26 mouse cellular contexts compared by ENCODE assay signal in the genomic region with DNA sequence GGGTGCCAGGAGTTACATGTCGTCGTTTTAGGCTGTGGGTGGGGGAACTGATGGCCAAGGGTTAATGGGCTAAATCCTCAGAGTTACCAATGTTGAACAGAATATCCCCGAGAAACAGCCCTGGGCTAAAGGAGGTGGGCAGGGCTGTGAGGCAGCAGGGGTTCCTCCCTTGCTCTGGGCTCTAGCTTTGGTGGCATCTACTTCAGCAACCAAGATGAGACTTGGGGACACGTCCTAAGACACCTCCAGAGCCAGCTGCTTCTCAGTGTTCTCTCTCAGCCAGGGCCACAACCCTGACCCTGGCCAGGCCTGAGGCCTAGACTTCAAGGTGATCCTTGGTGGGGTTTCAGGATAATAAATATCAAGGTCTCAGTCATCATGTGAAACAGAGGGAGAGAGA. TPM values are rescaled to one million over a fixed set of nuclear protein-coding genes. Genes with fewer than 3 reads are reported as not detected.
DNase-seq lines count a peak whose midpoint lies in the region; ATAC-seq and TF ChIP-seq lines count a peak whose summit lies in the region.
"Had no signal": no experiment of that assay in that cellular context is flagged by ENCODE, and none has a peak within 500 bp of the region (broad histone marks: within the 10 kb centered on the region; RNA-seq: fewer than 3 reads in every experiment).

No protein-coding gene starts in this region.

- peak overlapping the region; percentile 79 for H3K27ac ChIP-seq in layer of hippocampus, adult 2 months
- 0 out of 2 replicates have a peak overlapping the region, but pooled peaks have one; percentile 70 for H3K27ac ChIP-seq in embryonic facial prominence, embryonic 10.5 days (replicated peaks)
- H3K27ac ChIP-seq in limb, embryonic 15.5 days = peak overlapping the region; percentile 90; the same call in 1 of the 2 replicates
- H3K27ac ChIP-seq: hindbrain, embryonic 14.5 days; hindbrain, postnatal 0 days had no signal

- H3K9me3 ChIP-seq in embryonic facial prominence, embryonic 10.5 days = no peaks in the 10 kb centered on the region
- H3K9me3 ChIP-seq in limb, embryonic 15.5 days = no peaks in the 10 kb centered on the region
- H3K9me3 ChIP-seq: heart, embryonic 13.5 days had no signal

- H3K27me3 ChIP-seq in embryonic facial prominence, embryonic 10.5 days (replicated peaks; ENCODE audit: low read depth, poor library complexity, severe bottlenecking) = no peaks in the 10 kb centered on the region
- no peaks in the 10 kb centered on the region for H3K27me3 ChIP-seq in limb, embryonic 15.5 days
- H3K27me3 ChIP-seq: heart, embryonic 13.5 days had no signal

- ATAC-seq in limb, embryonic 15.5 days (ENCODE audit: insufficient number of reproducible peaks, low FRiP score, low TSS enrichment, low read depth) = no peak
- ATAC-seq: activated CD4-positive, CD25-positive, alpha-beta regulatory T cell, adult 4 months; forebrain, embryonic 14.5 days; forebrain, postnatal 0 days; hindbrain, postnatal 0 days; inflammation-experienced regulatory T-cells, adult 6 months had no signal

- intact Hi-C loops in gastrocnemius, postnatal 36 days (cut with DNase I) = no loop called here

- no peaks in the 10 kb centered on the region for H3K36me3 ChIP-seq in embryonic facial prominence, embryonic 10.5 days (replicated peaks)
- no peaks in the 10 kb centered on the region for H3K36me3 ChIP-seq in limb, embryonic 15.5 days
- H3K36me3 ChIP-seq: heart, embryonic 13.5 days had no signal

- no peak overlapping the region for H3K9ac ChIP-seq in limb, embryonic 15.5 days
- H3K9ac ChIP-seq: forebrain, postnatal 0 days; heart, embryonic 13.5 days; hindbrain, embryonic 14.5 days had no signal

- DNase-seq in adrenal gland, adult 2 months = peak; percentile 39
- no peak for DNase-seq in adrenal gland, adult 18-20 months (ENCODE audit: low spot score in 2 of 2)
- no peak for DNase-seq in layer of hippocampus, adult 2 months (ENCODE audit: low spot score in 2 of 2)
- no peak for DNase-seq in layer of hippocampus, adult 9-10 months (ENCODE audit: low spot score)
- no peak for DNase-seq in embryonic facial prominence, embryonic 10.5 days (ENCODE audit: low spot score)
- DNase-seq in gastrocnemius, postnatal 36 days = no peak
- no peak for DNase-seq in right cerebral cortex, postnatal 10 days (ENCODE audit: low spot score in 2 of 2)
- DNase-seq: adrenal gland, postnatal 14 days; cerebellum, adult 11 months; cerebellum, adult 2 months; cerebellum, adult 9-11 months; cerebellum, postnatal 25 days; forebrain, postnatal 0 days; heart, adult 11 months; heart, postnatal 14 days; heart, postnatal 4 days had no signal

- H3K4me2 ChIP-seq in limb, embryonic 15.5 days = no peak overlapping the region
- H3K4me2 ChIP-seq: heart, embryonic 13.5 days; hindbrain, embryonic 14.5 days had no signal

- no peak overlapping the region for H3K4me3 ChIP-seq in layer of hippocampus, adult 2 months
- H3K4me3 ChIP-seq in embryonic facial prominence, embryonic 10.5 days = no peak overlapping the region
- no peak overlapping the region for H3K4me3 ChIP-seq in limb, embryonic 15.5 days
- H3K4me3 ChIP-seq: heart, embryonic 13.5 days had no signal

- peaks cover 44% of the 10 kb centered on the region for H3K4me1 ChIP-seq in embryonic facial prominence, embryonic 10.5 days
- peaks cover 48% of the 10 kb centered on the region for H3K4me1 ChIP-seq in limb, embryonic 15.5 days

- no peak for TF ChIP-seq CTCF in layer of hippocampus, adult 2 months (conservative IDR thresholded peaks at IDR 0.05)

- 61% methylated on average over 4 of the region's 4 CpGs for WGBS in embryonic facial prominence, embryonic 10.5 days
- WGBS in limb, embryonic 15.5 days = 45% methylated on average over 4 of the region's 4 CpGs

RNA-seq across cellular contexts. Expression of gene Sult5a1, which starts 19.4 kb away (rescaled TPM):
- 10 to 100 TPM in 1 of 2 experiments, 1 to 10 TPM in 1; 7.6 to 10.1 TPM for total RNA-seq in adrenal gland, adult 2 months (2021)
- polyA plus RNA-seq in adrenal gland, adult 2 months (2012; rRNA removed) = 18.8 and 20.4 TPM in 2 replicates
- 10 to 100 TPM in 1 of 2 experiments, 1 to 10 TPM in 1; 9.2 to 12.2 TPM for total RNA-seq in adrenal gland, adult 18-20 months (2021)
- total RNA-seq in layer of hippocampus, adult 2 months (2021) = 1 to 10 TPM; 2.0 to 2.8 TPM
- polyA plus RNA-seq in embryonic facial prominence, embryonic 10.5 days (2016; fragmentation: Nextera tagmentation; extraction: Ambion mirVana) = 8.2 and 8.5 TPM in 2 replicates
- polyA plus RNA-seq in limb, embryonic 15.5 days (2015; fragmentation: Nextera tagmentation; extraction: Ambion mirVana) = 41.0 and 41.7 TPM in 2 replicates
- total RNA-seq in gastrocnemius, postnatal 36 days (2021) = 1 to 10 TPM; 2.8 to 3.0 TPM
- total RNA-seq: common myeloid progenitor, adult 5-6 weeks had no signal
- polyA plus RNA-seq: activated CD4-positive, CD25-positive, alpha-beta regulatory T cell, adult 4 months had no signal

RNA-seq across cellular contexts. Expression of gene Cpne7, which starts 21.6 kb away (rescaled TPM):
- total RNA-seq in adrenal gland, adult 2 months (2021) = 1 to 10 TPM; 3.8 to 5.7 TPM
- polyA plus RNA-seq in adrenal gland, adult 2 months (2012; rRNA removed) = 5.1 and 6.1 TPM in 2 replicates
- total RNA-seq in adrenal gland, adult 18-20 months (2021) = 1 to 10 TPM; 4.7 to 6.6 TPM
- total RNA-seq in layer of hippocampus, adult 2 months (2021) = 100 to 1,000 TPM; 257 to 313 TPM
- polyA plus RNA-seq in embryonic facial prominence, embryonic 10.5 days (2016; fragmentation: Nextera tagmentation; extraction: Ambion mirVana) = 1.8 and 2.0 TPM in 2 replicates
- polyA plus RNA-seq in limb, embryonic 15.5 days (2015; fragmentation: Nextera tagmentation; extraction: Ambion mirVana) = 0.84 and 1.2 TPM in 2 replicates
- total RNA-seq in gastrocnemius, postnatal 36 days (2021) = under 1 TPM in 1 of 2 experiments, not detected in 1; 0.23 TPM
- polyA plus RNA-seq: forebrain, embryonic 11.5 days had no signal

RNA-seq across cellular contexts. Expression of gene Rpl13, which starts 36.6 kb away (rescaled TPM):
- total RNA-seq in adrenal gland, adult 2 months (2021) = 100 to 1,000 TPM; 419 to 701 TPM
- polyA plus RNA-seq in adrenal gland, adult 2 months (2012; rRNA removed) = 2,347 and 2,800 TPM in 2 replicates
- total RNA-seq in adrenal gland, adult 18-20 months (2021) = 100 to 1,000 TPM; 629 to 647 TPM
- 100 to 1,000 TPM; 418 to 466 TPM for total RNA-seq in layer of hippocampus, adult 2 months (2021)
- polyA plus RNA-seq in embryonic facial prominence, embryonic 10.5 days (2016; fragmentation: Nextera tagmentation; extraction: Ambion mirVana) = 1,419 and 1,432 TPM in 2 replicates
- polyA plus RNA-seq in limb, embryonic 15.5 days (2015; fragmentation: Nextera tagmentation; extraction: Ambion mirVana) = 1,386 and 1,581 TPM in 2 replicates
- total RNA-seq in gastrocnemius, postnatal 36 days (2021) = 100 to 1,000 TPM; 328 to 417 TPM

RNA-seq across cellular contexts. Expression of gene Dpep1, which starts 47.3 kb away (rescaled TPM):
- total RNA-seq in adrenal gland, adult 2 months (2021) = 10 to 100 TPM; 52.8 to 57.4 TPM
- 50.3 and 62.4 TPM in 2 replicates for polyA plus RNA-seq in adrenal gland, adult 2 months (2012; rRNA removed)
- 10 to 100 TPM; 45.0 to 48.5 TPM for total RNA-seq in adrenal gland, adult 18-20 months (2021)
- under 1 TPM in 1 of 2 experiments, not detected in 1; 0.37 TPM for total RNA-seq in layer of hippocampus, adult 2 months (2021)
- polyA plus RNA-seq in embryonic facial prominence, embryonic 10.5 days (2016; fragmentation: Nextera tagmentation; extraction: Ambion mirVana) = 10.5 and 13.0 TPM in 2 replicates
- 6.9 and 9.0 TPM in 2 replicates for polyA plus RNA-seq in limb, embryonic 15.5 days (2015; fragmentation: Nextera tagmentation; extraction: Ambion mirVana)
- total RNA-seq in gastrocnemius, postnatal 36 days (2021) = 10 to 100 TPM; 11.7 to 14.6 TPM
- total RNA-seq: common myeloid progenitor, adult 5-6 weeks; ES-E14 had no signal
- polyA plus RNA-seq: activated CD4-positive, CD25-positive, alpha-beta regulatory T cell, adult 4 months; forebrain, embryonic 14.5 days; inflammation-experienced regulatory T-cells, adult 6 months had no signal

Comparison
In these comparisons a context has a peak if more than half of its experiments do, and no peak if none do; other contexts are left out.
1. RNA of gene Cpne7, which starts 21.6 kb away (total RNA-seq): 257 to 313 TPM in layer of hippocampus, adult 2 months; 4.7 to 6.6 TPM in adrenal gland, adult 18-20 months, 3.8 to 5.7 TPM in adrenal gland, adult 2 months and 0.23 TPM in gastrocnemius, postnatal 36 days; every median in the first group is over 10 times any median in the second.
2. Peak in every context shown above with its lines, with median percentiles within 50 percentile points of each other: H3K27ac ChIP-seq.